Mouse (Mus musculus) G1E (cell line): ENCODE data around the gene Cngb1. TPM values are rescaled to one million over a fixed set of nuclear protein-coding genes. Genes with fewer than 3 reads are reported as not detected.

Source experiments
- ATAC-seq: 2 replicates; pipeline ENCODE4 v1.8.0; 2016; ENCODE audit warnings: mild to moderate bottlenecking; ENCODE audit not compliant: insufficient number of reproducible peaks, poor library complexity, low FRiP score, severe bottlenecking; ENCODE audit errors: extremely low read depth
- DNase-seq: peaks from one replicate; pipeline ENCODE4 v3.0.0; 2012; ENCODE audit warnings: low spot score
- H3K27me3 ChIP-seq: 2 replicates; pipeline ENCODE4 v1.6.1; 2012; ENCODE audit warnings: mild to moderate bottlenecking, low read length, inconsistent platforms; ENCODE audit not compliant: insufficient read depth
- H3K36me3 ChIP-seq: replicated peaks from 2 replicates; pipeline ENCODE3; 2012; ENCODE audit warnings: mild to moderate bottlenecking, inconsistent platforms
- H3K4me1 ChIP-seq: 2 replicates; pipeline ENCODE4 v1.6.1; 2012; ENCODE audit warnings: low read depth, low read length, inconsistent platforms, mixed read lengths; ENCODE audit not compliant: insufficient read depth
- H3K4me3 ChIP-seq: 2 replicates; pipeline ENCODE4 v1.5.1; 2012; ENCODE audit warnings: low read depth, mild to moderate bottlenecking, inconsistent platforms, low read length, moderate library complexity, mixed read lengths
- H3K9me3 ChIP-seq: replicated peaks from 2 replicates; pipeline ENCODE4 v1.6.1; 2012; ENCODE audit warnings: inconsistent platforms
- CTCF ChIP-seq: IDR thresholded peaks from 2 replicates; pipeline ENCODE4 v1.5.1; 2012; ENCODE audit warnings: low read depth, low read length, inconsistent platforms, mixed read lengths
- GATA1 ChIP-seq: IDR thresholded peaks from 2 replicates; pipeline ENCODE4 v1.6.1; 2012; ENCODE audit warnings: borderline replicate concordance, low read length, inconsistent platforms, mixed read lengths
- GATA2 ChIP-seq: IDR thresholded peaks from 2 replicates; pipeline ENCODE4 v1.6.1; 2012; ENCODE audit warnings: low read depth, low read length, inconsistent platforms, borderline replicate concordance
- POLR2AphosphoS5 ChIP-seq: IDR thresholded peaks from 2 replicates; pipeline ENCODE4 v1.6.1; 2012; ENCODE audit warnings: low read depth, low read length, inconsistent platforms; ENCODE audit not compliant: insufficient replicate concordance
- TAL1 ChIP-seq: conservative IDR thresholded peaks from 2 replicates; pipeline ENCODE4 v1.6.1; 2012; ENCODE audit warnings: low read depth, low read length, inconsistent platforms, mixed read lengths
- polyA plus RNA-seq: library from polyadenylated mRNA; stranded (reverse); fragments of >175 nt; gene quantifications from 2 replicates; pipeline ENCODE4 v1.2.3, GENCODE M21; 2012
- total RNA-seq, 2 experiments: library from RNA; stranded (forward) in 1 of 2; stranded (reverse) in 1 of 2; fragments of 200-1000 nt in 1 of 2; fragments of >200 nt in 1 of 2; fragmentation: Nextera tagmentation in 1 of 2; gene quantifications; 2 replicates each; pipeline ENCODE4 v1.2.3; 2014 to 2017

The Cngb1 gene
- total and polyA plus RNA-seq, 3 experiments = 0.49 TPM; not detected in 2

DNA sequence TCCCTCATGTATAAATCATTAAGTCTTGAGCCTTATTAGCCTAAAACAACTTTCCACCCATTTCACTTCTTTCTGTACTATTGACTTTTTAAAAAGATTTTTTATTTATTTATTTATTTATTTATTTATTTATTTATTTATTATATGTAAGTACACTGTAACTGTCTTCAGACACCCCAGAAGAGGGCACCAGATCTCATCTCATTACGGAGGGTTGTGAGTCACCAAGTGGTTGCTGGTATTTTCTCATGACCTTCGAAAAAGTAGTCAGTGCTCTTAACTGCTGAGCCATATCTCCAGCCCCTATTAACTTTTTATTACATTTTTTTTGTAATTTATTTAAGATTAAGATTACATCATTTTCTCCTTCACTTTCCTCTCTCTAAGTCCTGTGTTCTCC is 8.3 kb upstream of the Cngb1 start:
- H3K4me1 ChIP-seq = no peaks in the 10 kb centered on the region
- ATAC-seq = no peak

DNA sequence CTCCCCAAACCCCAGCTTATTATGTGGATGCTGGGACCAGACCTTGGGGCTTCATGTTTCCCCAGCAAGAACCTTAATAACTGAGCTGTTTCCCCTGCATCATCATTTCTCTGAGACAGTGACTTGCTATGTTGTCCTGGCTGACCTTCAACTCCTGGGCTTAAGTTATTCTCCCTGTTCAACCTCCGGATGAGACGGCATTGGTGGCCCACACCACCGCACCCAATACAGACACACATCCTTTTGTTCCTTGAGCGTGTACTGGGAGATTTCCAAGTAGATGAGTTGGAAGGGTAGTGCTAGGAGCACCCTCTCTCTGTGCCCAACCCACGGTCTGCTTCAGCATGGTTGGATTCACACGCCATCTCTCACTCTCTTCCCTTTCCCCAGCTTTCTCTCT is 7.5 kb upstream of the Cngb1 start:
- TF ChIP-seq POLR2AphosphoS5 (no peak), GATA1 (no peak), TAL1 (no peak), CTCF (no peak), GATA2 (no peak)
- H3K4me3 ChIP-seq = no peak overlapping the region
- no peak for ATAC-seq
- no peaks in the 10 kb centered on the region for H3K4me1 ChIP-seq
- peaks cover 27% of the 10 kb centered on the region; the same call in 1 of the 2 replicates for H3K27me3 ChIP-seq
- DNase-seq = no peak
- no peaks in the 10 kb centered on the region for H3K36me3 ChIP-seq
- H3K9me3 ChIP-seq = no peaks in the 10 kb centered on the region

More for the DNA sequence above, 8.3 kb upstream of the Cngb1 start:
- peaks cover 22% of the 10 kb centered on the region for H3K27me3 ChIP-seq
- H3K4me3 ChIP-seq = no peak overlapping the region
- TF ChIP-seq CTCF = no peak
- no peak for TF ChIP-seq GATA1
- no peak for TF ChIP-seq POLR2AphosphoS5
- no peak for DNase-seq
- no peaks in the 10 kb centered on the region for H3K9me3 ChIP-seq
- H3K36me3 ChIP-seq = no peaks in the 10 kb centered on the region

DNA sequence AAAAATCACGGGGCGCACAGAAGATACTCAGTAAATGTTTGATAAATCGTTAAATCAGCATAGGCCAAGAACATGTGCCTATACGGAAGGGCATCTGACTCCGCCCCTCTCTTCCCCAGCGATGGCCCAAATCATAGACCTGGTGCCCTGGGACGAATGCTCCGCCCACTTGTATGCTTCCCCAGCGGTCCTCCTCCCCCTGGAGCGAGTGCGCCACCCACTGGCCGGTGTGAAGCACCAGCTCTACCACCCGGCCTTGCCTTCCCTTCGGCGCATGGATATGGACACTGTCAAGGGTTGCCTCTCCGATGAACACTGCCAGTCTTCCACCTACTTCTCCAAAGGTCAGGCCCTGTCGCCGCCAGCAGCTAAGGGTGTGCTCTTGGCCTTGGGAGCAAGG is 6.5 kb upstream of the Cngb1 start:
- Histone ChIP-seq H3K27me3 (peaks cover 21% of the 10 kb centered on the region; the same call in 1 of the 2 replicates), H3K4me3 (no peak overlapping the region), H3K36me3 (no peaks in the 10 kb centered on the region), H3K9me3 (no peaks in the 10 kb centered on the region), H3K4me1 (no peaks in the 10 kb centered on the region)
- no peak for ATAC-seq
- TF ChIP-seq POLR2AphosphoS5 (no peak), TAL1 (no peak), CTCF (no peak), GATA1 (no peak), GATA2 (no peak)
- no peak for DNase-seq

DNA sequence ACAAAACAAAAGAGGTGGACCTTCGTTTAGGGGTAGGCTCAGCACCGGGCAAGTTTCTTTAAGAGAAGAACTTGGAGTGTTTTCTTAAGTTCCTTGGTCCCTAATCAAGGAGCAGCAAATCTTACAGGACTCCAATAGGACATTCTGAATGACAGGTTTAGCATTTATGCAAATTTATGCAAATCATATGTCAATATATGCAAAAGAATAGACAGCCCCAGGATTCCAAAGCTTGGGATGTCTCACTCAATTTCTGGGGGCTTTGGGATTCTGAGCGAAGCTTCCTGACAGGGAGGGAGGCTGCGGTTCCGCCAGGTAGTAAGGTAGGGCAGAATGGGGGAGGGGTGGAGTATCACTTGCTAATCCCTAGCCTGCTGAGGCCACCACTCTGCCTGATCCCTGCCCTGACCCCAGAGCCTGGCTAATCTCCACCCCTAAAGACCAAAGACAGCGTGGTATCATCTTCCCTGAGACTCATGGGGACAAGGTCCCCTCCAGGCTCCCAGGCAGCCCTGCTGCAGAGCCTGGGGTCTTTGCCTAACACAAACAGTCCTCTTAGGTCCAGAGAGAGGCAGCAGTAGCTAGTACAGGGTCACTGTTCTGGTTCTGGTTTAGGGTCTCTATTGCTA is 4.1 kb upstream of the Cngb1 start, which contains the start of gene Tepp:
Tepp (plus strand) TSS at position 225 of the 629 bp plus-strand sequence.
- no peak for ATAC-seq
- no peak for DNase-seq
- TF ChIP-seq TAL1 (no peak), POLR2AphosphoS5 (no peak), CTCF (no peak), GATA1 (no peak), GATA2 (no peak)
- H3K36me3 ChIP-seq = no peaks in the 10 kb centered on the region
- no peaks in the 10 kb centered on the region for H3K4me1 ChIP-seq
- peaks cover 26% of the 10 kb centered on the region; the same call in 1 of the 2 replicates for H3K27me3 ChIP-seq
- no peaks in the 10 kb centered on the region for H3K9me3 ChIP-seq
- H3K4me3 ChIP-seq = no peak within 1 kb of the TSS

DNA sequence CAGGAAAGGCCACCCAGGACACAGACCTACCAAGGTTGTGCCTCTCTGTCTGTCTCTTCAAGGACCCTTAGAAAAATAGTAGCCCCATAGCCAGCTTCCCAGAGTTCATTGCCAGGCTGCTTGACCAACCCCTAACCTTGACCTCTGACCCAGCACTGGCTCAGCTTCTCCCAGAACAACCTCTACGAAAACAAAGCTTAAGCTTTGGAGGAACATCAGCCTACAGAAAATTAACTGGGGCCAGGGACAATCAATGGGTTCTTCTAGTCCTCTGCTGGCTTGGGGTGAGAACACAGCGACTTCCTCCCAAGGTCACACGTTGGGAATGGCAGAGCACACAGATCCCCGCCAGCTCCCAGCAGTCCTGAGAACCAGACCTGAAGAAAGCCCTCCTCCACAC is 859 bp downstream of the Cngb1 start:
- no peak overlapping the region for H3K4me3 ChIP-seq
- no peak for DNase-seq
- no peak for TF ChIP-seq CTCF
- no peak for TF ChIP-seq GATA2
- no peaks in the 10 kb centered on the region for H3K36me3 ChIP-seq
- ATAC-seq = no peak
- no peaks in the 10 kb centered on the region for H3K4me1 ChIP-seq
- peaks cover 24% of the 10 kb centered on the region; the same call in 1 of the 2 replicates for H3K27me3 ChIP-seq
- H3K9me3 ChIP-seq = no peaks in the 10 kb centered on the region

DNA sequence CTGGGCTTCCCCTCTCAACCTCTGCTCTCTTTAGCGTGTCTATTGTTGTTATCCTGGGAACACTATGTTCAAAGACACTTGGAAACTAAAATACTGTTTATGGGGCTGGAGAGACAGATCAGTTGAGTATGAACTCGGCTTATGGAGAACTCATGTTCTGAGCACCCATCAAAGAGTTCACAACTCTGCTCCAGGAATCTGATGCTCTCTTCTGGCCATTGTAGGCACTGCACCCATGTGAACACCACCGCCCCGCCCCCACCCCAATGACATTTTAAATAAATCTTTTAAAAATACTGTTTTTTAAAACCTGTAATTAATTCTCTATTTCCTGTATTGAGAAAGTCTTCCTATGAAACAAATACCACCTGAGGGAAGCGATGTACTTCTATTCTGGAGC is 4.0 kb downstream of the Cngb1 start:
- Histone ChIP-seq H3K9me3 (no peaks in the 10 kb centered on the region), H3K4me3 (no peak overlapping the region), H3K36me3 (no peaks in the 10 kb centered on the region), H3K27me3 (peaks cover 17% of the 10 kb centered on the region; the same call in 1 of the 2 replicates), H3K4me1 (no peaks in the 10 kb centered on the region)
- ATAC-seq = no peak
- no peak for DNase-seq
- TF ChIP-seq GATA2 (no peak), CTCF (peak; percentile 21; the same call in 1 of the 2 replicates), POLR2AphosphoS5 (no peak), GATA1 (no peak), TAL1 (no peak)

DNA sequence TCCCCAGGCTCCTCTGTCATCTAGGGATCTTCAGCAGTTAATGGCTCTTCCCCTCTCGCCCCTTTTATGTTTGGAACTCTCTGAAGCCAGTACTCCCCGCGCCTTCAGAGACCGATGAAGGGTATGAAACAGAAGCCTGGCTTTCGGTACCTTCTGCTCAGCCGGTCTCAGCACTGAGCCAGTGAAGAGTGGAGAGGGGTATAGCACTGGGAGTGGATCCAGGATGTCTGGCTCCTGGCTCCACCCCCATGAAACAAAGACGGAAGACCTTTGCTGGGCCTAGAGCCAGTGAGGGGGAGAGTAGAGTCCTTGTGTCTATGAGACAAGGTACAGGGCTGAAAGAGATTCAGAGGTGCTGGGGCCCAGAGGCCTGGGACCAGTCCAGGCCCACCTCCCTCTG is 12.5 kb downstream of the Cngb1 start:
- no peaks in the 10 kb centered on the region for H3K4me1 ChIP-seq
- TF ChIP-seq TAL1 (no peak), GATA1 (no peak), GATA2 (no peak), POLR2AphosphoS5 (no peak), CTCF (no peak)
- no peaks in the 10 kb centered on the region for H3K36me3 ChIP-seq
- H3K4me3 ChIP-seq = no peak overlapping the region
- DNase-seq (no peak), ATAC-seq (no peak)
- no peaks in the 10 kb centered on the region for H3K9me3 ChIP-seq
- peaks cover 21% of the 10 kb centered on the region for H3K27me3 ChIP-seq
